Mouse (Mus musculus): ENCODE measurements around the gene Kif5c. TPM values are rescaled to one million over a fixed set of nuclear protein-coding genes. Genes with fewer than 3 reads are reported as not detected.

The Kif5c gene
- polyA plus RNA-seq, 1 experiment from 2014 or later, result 3.7 TPM

DNA sequence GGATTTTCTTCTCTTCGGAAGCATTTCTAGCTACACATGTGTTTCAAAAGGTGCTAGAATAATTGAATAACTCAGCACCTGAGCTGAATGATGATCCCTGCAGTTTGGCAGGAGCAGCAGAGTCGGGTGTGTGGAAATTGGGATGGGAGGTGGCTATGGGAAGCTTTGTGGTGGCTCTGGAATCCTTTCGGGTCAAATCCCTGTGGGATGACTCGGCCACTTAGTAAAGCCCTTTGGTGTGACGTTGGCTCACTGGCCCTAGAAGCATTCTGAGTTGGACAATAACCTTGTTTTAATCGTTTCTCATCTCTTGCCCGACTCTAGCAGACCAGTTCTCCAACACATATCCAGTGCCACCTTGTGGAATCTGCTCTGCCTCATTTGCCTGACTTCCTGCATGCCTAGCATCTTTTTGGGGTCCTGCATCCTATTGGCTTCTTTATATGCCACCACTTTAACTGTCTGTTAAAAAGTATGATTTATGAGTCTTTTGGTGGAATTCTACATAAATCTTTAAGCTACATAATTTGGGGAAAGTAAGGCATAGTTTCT is 93.3 kb downstream of the Kif5c start:
- Histone ChIP-seq H3K9me3 (no peaks in the 10 kb centered on the region), H3K4me1 (no peaks in the 10 kb centered on the region), H3K36me3 (no peaks in the 10 kb centered on the region), H3K27ac (no peak overlapping the region), H3K4me3 (no peak overlapping the region), H3K27me3 (no peaks in the 10 kb centered on the region), H3K4me2 (no peak overlapping the region), H3K9ac (no peak overlapping the region)
- WGBS, result 65% methylated on average over 7 of the region's 7 CpGs
- no peak for ATAC-seq (ENCODE audit: insufficient number of reproducible peaks, low FRiP score, low TSS enrichment, low read depth)

DNA sequence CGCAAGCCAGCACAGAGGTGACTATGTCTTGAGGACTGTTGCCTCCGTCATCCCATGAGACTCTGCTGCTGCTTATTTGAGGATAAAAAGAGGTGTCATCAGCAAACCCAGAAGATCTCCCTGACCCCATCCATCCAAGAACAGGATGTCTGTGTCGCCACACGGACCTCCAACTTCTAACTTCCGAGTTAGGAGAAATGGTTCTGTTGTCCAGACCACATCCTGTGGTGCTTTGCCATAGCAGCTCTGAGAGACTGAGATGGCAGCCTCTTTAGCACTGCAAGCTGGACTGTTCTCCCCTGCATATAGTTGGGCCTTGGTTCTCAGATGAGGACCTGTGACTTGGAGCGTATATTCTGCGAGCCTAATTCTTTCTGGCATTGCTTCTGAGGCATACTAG is 97.4 kb downstream of the Kif5c start:
- Histone ChIP-seq H3K9me3 (no peaks in the 10 kb centered on the region), H3K36me3 (no peaks in the 10 kb centered on the region), H3K9ac (no peak overlapping the region), H3K4me1 (peaks cover 12% of the 10 kb centered on the region), H3K4me3 (no peak overlapping the region), H3K27ac (no peak overlapping the region), H3K4me2 (no peak overlapping the region), H3K27me3 (no peaks in the 10 kb centered on the region)
- 92% methylated on average over 7 of the region's 7 CpGs for whole genome bisulfite sequencing
- ATAC-seq (ENCODE audit: insufficient number of reproducible peaks, low FRiP score, low TSS enrichment, low read depth), result no peak

DNA sequence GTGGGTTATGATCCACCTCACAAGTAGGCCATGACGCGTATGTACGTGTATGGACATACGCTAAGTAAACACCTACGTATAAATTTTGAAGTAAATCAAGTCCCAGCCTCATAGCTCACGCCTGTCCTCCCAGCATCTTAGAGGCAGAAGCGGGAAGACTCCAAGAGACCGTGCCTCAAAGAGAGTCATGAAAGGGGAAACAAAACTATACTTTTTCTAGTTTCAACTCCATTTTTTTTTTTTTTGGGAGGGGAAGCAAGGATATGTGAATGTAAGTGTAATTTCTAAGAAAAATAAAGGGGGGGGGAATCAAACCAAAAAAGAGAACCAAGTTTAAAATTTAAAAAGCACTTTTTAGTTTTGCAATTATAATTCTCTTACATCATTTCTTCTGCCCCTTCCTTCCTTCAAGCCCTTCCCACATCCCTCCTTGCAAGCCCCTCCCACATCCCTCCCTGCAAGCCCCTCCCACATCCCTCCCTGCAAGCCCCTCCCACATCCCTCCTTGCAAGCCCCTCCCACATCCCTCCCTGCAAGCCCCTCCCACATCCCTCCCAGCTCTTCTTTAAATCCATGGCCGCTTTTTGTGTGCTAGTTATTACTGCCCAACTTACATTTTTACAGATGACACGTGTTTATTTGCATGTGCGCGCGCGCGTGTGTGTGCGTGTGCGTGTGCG is 98.5 kb downstream of the Kif5c start:
- Histone ChIP-seq H3K27me3 (no peaks in the 10 kb centered on the region), H3K36me3 (no peaks in the 10 kb centered on the region), H3K9me3 (no peaks in the 10 kb centered on the region), H3K4me1 (peaks cover 15% of the 10 kb centered on the region), H3K4me3 (no peak overlapping the region), H3K4me2 (no peak overlapping the region), H3K27ac (no peak overlapping the region), H3K9ac (no peak overlapping the region)
- 92% methylated on average over 18 of the region's 18 CpGs for WGBS
- no peak for ATAC-seq (ENCODE audit: insufficient number of reproducible peaks, low FRiP score, low TSS enrichment, low read depth)

DNA sequence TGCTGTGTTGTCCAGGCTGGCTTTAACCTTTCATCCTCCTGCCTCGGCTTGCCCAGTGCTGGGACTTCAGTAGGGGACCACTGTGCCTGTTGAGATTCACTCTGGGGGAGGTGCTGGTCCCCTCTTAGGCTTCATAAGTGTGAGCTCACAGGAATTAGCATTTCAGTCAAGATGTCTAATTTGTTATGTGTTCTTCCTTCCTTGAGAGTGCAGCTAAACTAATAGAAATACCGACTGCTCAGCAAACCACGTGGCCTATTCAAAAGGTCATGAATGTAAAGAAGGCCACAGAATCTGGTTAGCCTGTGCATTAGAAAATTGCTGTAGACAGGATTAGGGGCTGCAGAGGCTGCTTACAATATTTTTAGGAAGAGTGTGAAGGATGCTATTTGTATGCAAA is 99.4 kb downstream of the Kif5c start:
- WGBS, result 20% methylated on average over 3 of the region's 3 CpGs
- no peak for ATAC-seq (ENCODE audit: insufficient number of reproducible peaks, low FRiP score, low TSS enrichment, low read depth)

DNA sequence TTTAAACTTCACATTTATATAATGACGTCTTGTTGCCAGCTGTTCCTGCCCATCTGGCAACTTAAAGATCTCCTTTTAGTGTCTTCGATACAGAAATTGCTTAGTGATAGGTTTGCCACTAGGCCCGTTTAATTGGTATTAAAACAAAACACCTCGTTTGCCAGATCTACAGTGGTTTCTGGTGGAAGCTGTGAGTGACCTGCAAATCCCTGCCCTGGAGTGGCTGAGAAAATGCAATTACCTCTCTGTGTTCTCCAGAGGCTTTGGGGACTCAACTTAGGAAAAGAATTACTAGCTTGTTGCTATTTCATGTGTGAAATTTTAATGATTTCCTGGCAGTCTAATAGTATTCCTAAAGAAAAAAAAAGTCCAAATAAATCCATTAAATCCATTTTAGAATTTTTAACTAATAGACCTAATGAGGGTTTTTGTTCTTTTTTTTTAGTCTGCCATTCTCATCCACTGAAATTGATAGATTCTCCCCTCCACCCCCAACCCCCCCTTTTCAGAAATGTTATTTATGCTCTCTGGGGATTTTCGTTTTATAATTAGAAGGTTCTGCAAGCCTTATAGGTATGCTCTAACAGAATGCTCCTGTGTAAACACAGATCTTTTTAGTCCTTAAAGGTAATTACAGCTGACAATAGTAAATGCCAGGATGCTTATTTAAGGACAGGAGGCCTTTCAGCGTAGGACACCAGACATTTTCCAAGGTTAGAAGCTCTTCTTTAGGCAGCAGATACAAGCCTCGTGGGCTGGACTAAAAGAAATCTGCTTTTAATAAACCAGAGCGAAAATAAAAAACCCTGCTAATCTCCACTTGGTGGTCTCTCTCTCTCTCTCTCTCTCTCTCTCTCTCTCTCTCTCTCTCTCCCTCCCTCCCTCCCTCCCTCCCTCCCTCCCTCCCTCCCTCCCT is 100.1 kb downstream of the Kif5c start:
- peaks cover 15% of the 10 kb centered on the region for H3K4me1 ChIP-seq
- no peaks in the 10 kb centered on the region for H3K9me3 ChIP-seq
- no peak overlapping the region for H3K4me3 ChIP-seq
- no peaks in the 10 kb centered on the region for H3K36me3 ChIP-seq
- no peak overlapping the region for H3K4me2 ChIP-seq
- H3K27me3 ChIP-seq, result no peaks in the 10 kb centered on the region
- H3K27ac ChIP-seq, result no peak overlapping the region
- H3K9ac ChIP-seq, result no peak overlapping the region
- no peak for ATAC-seq (ENCODE audit: insufficient number of reproducible peaks, low FRiP score, low TSS enrichment, low read depth)
- WGBS, result 20% methylated on average over 8 of the region's 8 CpGs

More for the DNA sequence above, 99.4 kb downstream of the Kif5c start:
- Histone ChIP-seq H3K9ac (no peak overlapping the region), H3K36me3 (no peaks in the 10 kb centered on the region), H3K27me3 (no peaks in the 10 kb centered on the region), H3K4me3 (no peak overlapping the region), H3K27ac (no peak overlapping the region), H3K4me1 (peaks cover 15% of the 10 kb centered on the region), H3K9me3 (no peaks in the 10 kb centered on the region), H3K4me2 (no peak overlapping the region)

DNA sequence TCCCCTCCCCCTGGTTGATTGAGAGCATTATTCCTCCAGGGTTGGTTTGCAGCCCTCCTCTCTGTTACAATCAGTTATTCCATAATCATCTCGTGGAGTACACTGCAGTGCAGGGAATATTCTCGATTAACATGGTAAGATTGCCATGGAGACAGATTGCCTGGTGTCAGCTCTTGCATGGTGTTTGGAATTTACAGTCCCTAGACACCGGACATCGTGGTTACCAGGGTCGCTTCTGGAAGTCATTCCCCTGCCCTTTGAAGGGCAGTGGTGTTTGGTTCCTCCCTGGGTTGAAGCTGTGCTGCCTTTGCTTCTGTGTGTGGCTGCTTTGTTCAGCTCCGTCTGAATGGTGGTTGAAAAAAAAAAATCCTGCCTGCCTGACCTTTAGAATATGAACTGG is 100.8 kb downstream of the Kif5c start:
- Histone ChIP-seq H3K4me1 (peaks cover 15% of the 10 kb centered on the region), H3K27ac (no peak overlapping the region), H3K27me3 (no peaks in the 10 kb centered on the region), H3K4me3 (no peak overlapping the region), H3K36me3 (no peaks in the 10 kb centered on the region), H3K9ac (no peak overlapping the region), H3K9me3 (no peaks in the 10 kb centered on the region), H3K4me2 (0 out of 2 replicates have a peak overlapping the region, but pooled peaks have one; percentile 10)
- no peak for ATAC-seq (ENCODE audit: insufficient number of reproducible peaks, low FRiP score, low TSS enrichment, low read depth)
- 7% methylated on average over 6 of the region's 6 CpGs for WGBS

DNA sequence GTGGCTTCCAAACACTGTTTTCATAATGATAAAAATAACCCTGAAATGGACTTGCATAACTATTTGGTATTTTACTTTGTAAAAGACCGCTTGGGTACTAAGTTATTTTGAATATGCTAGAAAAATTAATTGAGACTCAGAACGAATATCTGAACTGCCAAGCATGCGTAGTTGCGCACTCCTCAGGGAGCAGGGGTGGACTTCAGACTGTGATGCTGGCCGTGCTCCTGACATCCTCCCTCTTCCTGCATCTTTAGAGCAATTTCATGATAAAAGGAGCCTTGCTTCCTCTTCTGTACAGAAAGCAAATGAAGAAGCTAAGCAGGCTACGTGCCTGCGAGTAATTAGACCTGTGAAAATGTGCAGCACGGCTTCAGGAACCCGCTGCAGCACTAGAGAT is 101.2 kb downstream of the Kif5c start:
- Histone ChIP-seq H3K36me3 (no peaks in the 10 kb centered on the region), H3K9me3 (no peaks in the 10 kb centered on the region), H3K4me1 (peaks cover 15% of the 10 kb centered on the region), H3K9ac (no peak overlapping the region), H3K27me3 (no peaks in the 10 kb centered on the region), H3K4me3 (no peak overlapping the region), H3K27ac (no peak overlapping the region), H3K4me2 (no peak overlapping the region)
- WGBS, result 31% methylated on average over 9 of the region's 9 CpGs
- ATAC-seq (ENCODE audit: insufficient number of reproducible peaks, low FRiP score, low TSS enrichment, low read depth), result no peak

DNA sequence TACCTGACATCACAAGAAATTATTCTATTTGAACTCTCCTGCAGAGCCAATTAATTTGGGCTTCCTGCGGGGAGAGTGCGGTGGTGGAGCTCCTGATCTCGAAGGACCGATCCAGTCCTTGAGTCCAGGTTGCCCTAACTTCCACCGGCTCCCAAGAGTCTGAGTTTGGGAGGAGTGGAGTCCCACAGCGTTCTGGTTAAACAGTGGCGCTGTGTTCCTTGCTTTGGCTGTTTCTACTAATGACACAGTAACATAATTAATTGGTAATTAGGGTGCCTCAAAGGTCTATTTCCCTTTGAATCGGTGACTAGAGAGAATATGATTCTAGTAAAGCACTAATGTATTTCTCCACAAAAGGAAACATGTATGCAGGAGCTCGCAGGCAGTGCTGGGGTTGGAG is 103.2 kb downstream of the Kif5c start:
- H3K27ac ChIP-seq, result no peak overlapping the region

DNA sequence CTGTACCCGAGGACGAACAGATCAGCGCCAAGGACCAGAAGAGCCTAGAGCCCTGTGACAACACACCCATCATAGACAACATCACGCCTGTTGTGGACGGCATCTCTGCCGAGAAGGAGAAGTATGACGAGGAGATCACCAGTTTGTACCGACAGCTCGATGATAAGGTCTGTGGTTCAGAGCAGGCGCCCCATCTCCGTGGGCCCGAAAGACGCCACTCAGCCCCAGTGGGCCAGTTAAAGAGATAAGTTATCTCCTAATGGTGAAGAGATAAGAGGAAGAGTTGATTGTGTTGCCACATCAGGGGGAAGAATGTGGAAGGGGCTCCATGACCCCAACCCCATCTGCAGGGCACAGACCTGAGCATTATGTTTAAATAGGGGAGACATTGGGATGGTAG is 103.9 kb downstream of the Kif5c start:
- WGBS, result 88% methylated on average over 13 of the region's 13 CpGs
- no peak overlapping the region for H3K4me2 ChIP-seq
- no peaks in the 10 kb centered on the region for H3K27me3 ChIP-seq
- H3K36me3 ChIP-seq, result no peaks in the 10 kb centered on the region
- no peak overlapping the region for H3K4me3 ChIP-seq
- no peak overlapping the region for H3K27ac ChIP-seq
- H3K9me3 ChIP-seq, result no peaks in the 10 kb centered on the region
- ATAC-seq (ENCODE audit: insufficient number of reproducible peaks, low FRiP score, low TSS enrichment, low read depth), result no peak
- H3K9ac ChIP-seq, result no peak overlapping the region
- peaks cover 20% of the 10 kb centered on the region for H3K4me1 ChIP-seq

More for the DNA sequence above, 103.2 kb downstream of the Kif5c start:
- Histone ChIP-seq H3K9me3 (no peaks in the 10 kb centered on the region), H3K9ac (no peak overlapping the region), H3K4me3 (no peak overlapping the region), H3K4me2 (no peak overlapping the region), H3K27me3 (no peaks in the 10 kb centered on the region), H3K36me3 (no peaks in the 10 kb centered on the region), H3K4me1 (peaks cover 20% of the 10 kb centered on the region)
- WGBS, result 37% methylated on average over 9 of the region's 9 CpGs
- no peak for ATAC-seq (ENCODE audit: insufficient number of reproducible peaks, low FRiP score, low TSS enrichment, low read depth)

DNA sequence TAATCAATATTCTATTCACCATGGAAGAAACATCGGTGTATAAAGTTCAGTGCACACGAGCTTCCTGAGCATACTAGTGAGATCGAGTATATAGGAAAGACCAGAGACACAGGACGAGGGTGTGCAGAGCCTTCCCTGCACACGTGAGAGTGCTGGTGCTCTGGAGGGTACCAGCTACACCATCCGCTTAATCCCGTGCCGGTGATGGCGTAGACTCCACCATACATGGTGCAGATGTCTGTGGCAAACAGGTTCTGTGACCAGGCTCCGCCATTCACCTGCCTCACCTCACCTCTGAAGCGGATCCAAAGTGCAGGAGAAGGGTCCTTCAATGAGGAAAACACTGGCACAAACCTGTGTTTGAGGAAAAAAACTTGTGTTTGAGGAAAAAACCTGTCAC is 107.6 kb downstream of the Kif5c start:
- Histone ChIP-seq H3K27ac (no peak overlapping the region), H3K27me3 (no peaks in the 10 kb centered on the region), H3K9ac (no peak overlapping the region), H3K4me2 (no peak overlapping the region), H3K4me3 (no peak overlapping the region), H3K9me3 (no peaks in the 10 kb centered on the region), H3K36me3 (no peaks in the 10 kb centered on the region), H3K4me1 (peaks cover 8% of the 10 kb centered on the region; the same call in 1 of the 2 replicates)
- no peak for ATAC-seq (ENCODE audit: insufficient number of reproducible peaks, low FRiP score, low TSS enrichment, low read depth)
- WGBS, result 76% methylated on average over 11 of the region's 11 CpGs

DNA sequence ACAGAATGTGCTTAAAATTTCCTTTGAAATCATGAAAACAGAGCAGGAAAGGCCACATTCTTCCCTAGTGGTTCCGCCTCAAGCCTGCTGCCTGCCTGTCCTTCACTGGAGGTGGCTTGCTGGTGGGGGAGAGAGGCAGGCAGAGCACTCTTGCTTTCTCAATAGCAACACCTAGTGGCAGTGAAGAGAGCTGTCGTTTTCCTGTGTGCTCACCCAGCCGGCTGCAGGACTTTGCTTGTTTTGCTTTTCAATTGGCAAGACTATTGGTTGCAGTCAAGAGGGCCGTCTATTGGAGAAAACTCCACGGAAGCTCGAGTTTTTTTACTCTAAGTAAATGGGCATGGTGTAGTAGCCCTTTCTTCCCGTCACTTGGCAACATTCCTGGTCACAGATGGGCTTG is 108.1 kb downstream of the Kif5c start:
- Histone ChIP-seq H3K27ac (no peak overlapping the region), H3K9ac (no peak overlapping the region), H3K9me3 (no peaks in the 10 kb centered on the region), H3K27me3 (no peaks in the 10 kb centered on the region), H3K4me2 (no peak overlapping the region), H3K4me3 (no peak overlapping the region), H3K4me1 (peaks cover 6% of the 10 kb centered on the region; the same call in 1 of the 2 replicates), H3K36me3 (no peaks in the 10 kb centered on the region)
- 11% methylated on average over 7 of the region's 7 CpGs for WGBS
- peak; percentile 70 for ATAC-seq (ENCODE audit: insufficient number of reproducible peaks, low FRiP score, low TSS enrichment, low read depth)

DNA sequence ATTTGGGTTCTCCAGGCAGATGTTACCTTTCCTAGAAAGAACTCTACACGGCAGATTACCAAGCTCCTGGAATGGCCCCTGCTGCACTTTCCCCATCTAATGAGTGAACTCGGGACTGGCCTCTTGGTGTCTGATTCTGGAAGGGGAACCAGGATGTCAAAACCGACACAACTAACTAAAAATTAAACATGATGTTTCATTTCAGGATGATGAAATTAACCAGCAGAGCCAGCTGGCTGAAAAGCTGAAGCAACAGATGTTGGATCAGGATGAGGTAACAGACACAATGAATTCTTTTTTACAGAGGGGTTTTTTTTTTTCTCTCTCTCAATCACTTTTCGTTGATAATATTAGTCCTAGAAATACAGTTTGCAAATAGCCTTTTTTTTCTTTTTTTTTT is 108.6 kb downstream of the Kif5c start:
- Histone ChIP-seq H3K9me3 (no peaks in the 10 kb centered on the region), H3K4me2 (no peak overlapping the region)
- 61% methylated on average over 4 of the region's 4 CpGs for WGBS

More for the DNA sequence above, 108.6 kb downstream of the Kif5c start:
- H3K4me3 ChIP-seq, result no peak overlapping the region
- H3K4me1 ChIP-seq, result peaks cover 8% of the 10 kb centered on the region
- no peak overlapping the region for H3K27ac ChIP-seq
- no peaks in the 10 kb centered on the region for H3K36me3 ChIP-seq
- H3K9ac ChIP-seq, result no peak overlapping the region
- no peak for ATAC-seq (ENCODE audit: insufficient number of reproducible peaks, low FRiP score, low TSS enrichment, low read depth)
- no peaks in the 10 kb centered on the region for H3K27me3 ChIP-seq
